Mouse (Mus musculus) midbrain, embryonic 13.5 days (tissue): Measurements from ENCODE around the gene F12. TPM values are rescaled to one million over a fixed set of nuclear protein-coding genes. Genes with fewer than 3 reads are reported as not detected.

Experiments
- ATAC-seq: fragments of 200-750 bp; cut with Nextera tagmentation; 2 replicates; pipeline ENCODE4 v1.8.0; 2017; ENCODE audit warnings: mild to moderate bottlenecking, moderate TSS enrichment, moderate library complexity
- H3K27ac ChIP-seq: fragments of 300-500 bp; sonication (generic); 2 replicates; pipeline ENCODE4 v1.5.1; 2015; ENCODE audit warnings: inconsistent platforms, mild to moderate bottlenecking, moderate library complexity
- H3K27me3 ChIP-seq: fragments of 300-500 bp; sonication (generic); 2 replicates; pipeline ENCODE4 v1.6.1; 2015; ENCODE audit warnings: mild to moderate bottlenecking, inconsistent platforms
- H3K36me3 ChIP-seq: fragments of 300-500 bp; sonication (generic); 2 replicates; pipeline ENCODE4 v1.6.1; 2015; ENCODE audit warnings: mild to moderate bottlenecking, inconsistent platforms
- H3K4me1 ChIP-seq: fragments of 300-500 bp; sonication (generic); replicated peaks from 2 replicates; pipeline ENCODE4 v1.6.1; 2015; ENCODE audit warnings: inconsistent platforms
- H3K4me2 ChIP-seq: fragments of 300-500 bp; sonication (generic); replicated peaks from 2 replicates; pipeline ENCODE4 v1.6.1; 2015; ENCODE audit warnings: moderate library complexity, mild to moderate bottlenecking, inconsistent platforms
- H3K4me3 ChIP-seq: fragments of 300-500 bp; sonication (generic); replicated peaks from 2 replicates; pipeline ENCODE4 v1.5.1; 2015; ENCODE audit warnings: mild to moderate bottlenecking, inconsistent platforms
- H3K9ac ChIP-seq: fragments of 300-500 bp; sonication (generic); replicated peaks from 2 replicates; pipeline ENCODE4 v1.6.1; 2015; ENCODE audit warnings: mild to moderate bottlenecking, inconsistent platforms
- H3K9me3 ChIP-seq: fragments of 300-500 bp; sonication (generic); 2 replicates; pipeline ENCODE4 v1.6.1; 2016; ENCODE audit warnings: mild to moderate bottlenecking, inconsistent platforms
- WGBS: fragments of 180-500 bp; shearing (Covaris S2); methylation state at CpG from one replicate; pipeline ENCODE4 v1.1.7; 2015; 5-methylcytosine and 5-hydroxymethylcytosine counted together
- microRNA-seq: library from miRNA; unstranded; fragments of <30 nt; microRNA quantifications from one replicate; pipeline ENCODE4, GENCODE M21; 2016
- polyA plus RNA-seq: library from polyadenylated mRNA; unstranded; fragments of >200 nt; fragmentation: Nextera tagmentation; extraction: Ambion mirVana; gene quantifications from 2 replicates; pipeline ENCODE4 v1.2.1, GENCODE M21; 2015

F12 gene
- polyA plus RNA-seq, 1 experiment from 2014 or later = not detected

DNA sequence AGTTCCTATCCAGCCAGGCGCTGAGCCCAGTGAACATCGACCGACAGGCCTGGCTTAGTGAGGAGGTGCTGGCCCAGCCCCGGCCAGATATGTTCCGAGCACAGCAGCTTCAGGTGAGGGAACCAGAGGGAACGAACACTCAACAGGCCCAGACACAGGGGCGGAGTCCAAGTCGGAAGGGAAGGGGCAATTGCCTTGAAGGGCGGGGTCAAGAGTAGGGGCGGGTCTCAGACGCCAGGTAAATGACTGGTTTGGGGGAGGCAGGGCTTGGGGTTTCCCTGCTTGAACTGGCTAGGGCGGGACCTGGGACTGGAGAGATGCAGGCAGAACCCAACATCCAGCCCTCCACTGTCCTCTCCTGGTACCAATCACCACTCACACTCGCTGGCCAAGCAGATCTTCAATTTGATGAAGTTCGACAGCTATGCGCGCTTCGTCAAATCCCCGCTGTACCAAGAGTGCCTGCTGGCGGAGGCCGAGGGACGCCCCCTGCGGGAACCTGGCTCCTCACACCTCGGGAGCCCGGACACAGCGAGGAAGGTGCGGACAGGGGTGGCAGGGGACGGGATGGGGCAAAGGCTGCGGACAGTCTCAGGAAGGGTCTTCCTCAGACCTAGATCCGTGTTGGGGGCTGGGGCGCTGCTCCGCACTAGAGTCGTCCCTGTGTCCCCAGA lies 47.5 kb downstream of the F12 start:
- no peak for ATAC-seq
- H3K27me3 ChIP-seq = peaks cover 83% of the 10 kb centered on the region
- no peak overlapping the region for H3K4me3 ChIP-seq
- peaks cover 3% of the 10 kb centered on the region; the same call in 1 of the 2 replicates for H3K4me1 ChIP-seq
- H3K27ac ChIP-seq = no peak overlapping the region
- no peaks in the 10 kb centered on the region for H3K9me3 ChIP-seq
- H3K4me2 ChIP-seq = 0 out of 2 replicates have a peak overlapping the region, but pooled peaks have one; percentile 5
- no peak overlapping the region for H3K9ac ChIP-seq
- 5% methylated on average over 32 of the region's 32 CpGs for WGBS
- H3K36me3 ChIP-seq = no peaks in the 10 kb centered on the region

DNA sequence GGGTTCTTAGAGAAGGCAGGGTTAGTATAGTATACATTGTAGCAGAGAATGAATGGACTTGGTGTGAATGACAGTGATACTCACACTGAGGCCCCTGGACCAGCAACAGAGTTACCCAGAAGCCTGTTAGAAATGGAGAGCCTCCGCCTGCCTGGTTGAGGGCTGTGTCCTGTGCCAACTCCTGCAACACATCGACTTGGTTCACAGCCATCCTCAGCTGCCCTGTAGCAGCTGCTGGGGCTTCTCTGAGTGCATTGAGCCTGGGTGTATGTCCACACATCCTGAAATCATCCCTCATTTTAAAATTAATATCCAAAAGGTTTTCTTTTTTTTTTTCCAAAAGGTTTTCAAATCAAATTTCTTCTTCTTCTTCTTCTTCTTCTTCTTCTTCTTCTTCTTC lies 50.7 kb downstream of the F12 start:
- Histone ChIP-seq H3K9ac (no peak overlapping the region), H3K36me3 (no peaks in the 10 kb centered on the region), H3K4me1 (peaks cover 3% of the 10 kb centered on the region; the same call in 1 of the 2 replicates), H3K27ac (no peak overlapping the region), H3K9me3 (no peaks in the 10 kb centered on the region), H3K4me2 (no peak overlapping the region), H3K27me3 (peaks cover 68% of the 10 kb centered on the region), H3K4me3 (no peak overlapping the region)
- no peak for ATAC-seq
- 82% methylated on average over 2 of the region's 2 CpGs for WGBS

DNA sequence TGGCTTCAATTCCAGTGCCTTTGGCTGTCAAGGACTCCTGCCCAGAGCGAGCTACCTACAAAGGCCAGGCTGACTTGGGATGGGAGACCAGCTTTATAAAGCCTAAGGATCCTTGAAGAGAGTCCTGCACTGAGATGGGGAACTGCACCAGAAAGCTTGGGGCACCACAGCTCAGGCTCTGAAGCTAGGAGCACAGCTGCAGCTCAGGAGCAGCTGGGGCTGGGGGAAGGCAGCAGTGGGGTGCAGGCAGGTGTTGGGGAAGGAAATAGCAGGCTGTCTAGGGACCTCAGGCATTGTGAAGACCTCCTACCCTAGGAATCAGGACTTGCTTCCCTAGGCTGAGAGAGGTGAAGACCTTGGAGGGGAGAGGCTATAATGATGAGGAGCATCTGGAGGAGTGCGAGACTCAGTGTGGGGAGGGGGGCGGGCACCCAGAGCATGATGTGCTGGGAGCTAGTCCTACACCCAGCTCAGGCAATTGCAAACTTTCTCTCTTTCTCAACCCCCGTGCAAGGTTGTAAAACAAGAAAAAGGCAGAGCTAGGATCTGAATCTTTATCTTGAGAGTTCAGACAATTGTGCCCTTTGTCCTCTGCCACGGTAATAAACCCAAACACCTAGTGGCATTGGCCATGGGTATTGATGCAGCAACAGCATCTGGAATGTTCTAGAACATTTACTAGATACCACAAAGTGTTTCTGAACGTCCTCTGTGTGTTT lies 52.2 kb downstream of the F12 start:
- Histone ChIP-seq H3K9ac (no peak overlapping the region), H3K4me1 (peaks cover 3% of the 10 kb centered on the region; the same call in 1 of the 2 replicates), H3K27me3 (peaks cover 63% of the 10 kb centered on the region), H3K4me3 (no peak overlapping the region), H3K4me2 (no peak overlapping the region), H3K27ac (no peak overlapping the region), H3K9me3 (no peaks in the 10 kb centered on the region), H3K36me3 (no peaks in the 10 kb centered on the region)
- ATAC-seq = no peak
- 68% methylated on average over 6 of the region's 6 CpGs for WGBS

DNA sequence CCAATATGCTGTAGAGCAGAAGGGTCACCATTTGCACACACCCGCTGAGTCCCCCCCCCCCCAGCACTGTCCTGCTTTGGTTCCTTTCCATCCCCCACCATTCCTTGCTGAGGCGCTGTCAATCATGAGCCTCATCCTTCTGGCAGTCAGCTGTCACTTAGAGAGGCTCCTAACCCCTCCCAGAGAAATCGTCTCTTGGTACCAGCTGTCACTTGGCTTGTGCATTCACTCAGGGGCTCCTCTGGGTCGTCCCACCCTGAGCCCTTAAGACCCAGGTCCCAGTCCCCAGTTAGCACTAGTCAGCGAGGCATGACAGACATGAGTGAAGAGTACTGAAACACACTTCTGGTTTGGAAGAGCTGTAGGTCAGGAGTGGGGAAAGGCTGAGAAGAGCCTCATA lies 54.9 kb downstream of the F12 start:
- no peaks in the 10 kb centered on the region for H3K9me3 ChIP-seq
- H3K4me3 ChIP-seq = no peak overlapping the region
- no peak overlapping the region for H3K4me2 ChIP-seq
- 56% methylated on average over 5 of the region's 5 CpGs for WGBS
- peaks cover 51% of the 10 kb centered on the region for H3K27me3 ChIP-seq
- no peak overlapping the region for H3K9ac ChIP-seq
- H3K4me1 ChIP-seq = no peaks in the 10 kb centered on the region
- no peak overlapping the region for H3K27ac ChIP-seq
- ATAC-seq = no peak
- H3K36me3 ChIP-seq = no peaks in the 10 kb centered on the region

DNA sequence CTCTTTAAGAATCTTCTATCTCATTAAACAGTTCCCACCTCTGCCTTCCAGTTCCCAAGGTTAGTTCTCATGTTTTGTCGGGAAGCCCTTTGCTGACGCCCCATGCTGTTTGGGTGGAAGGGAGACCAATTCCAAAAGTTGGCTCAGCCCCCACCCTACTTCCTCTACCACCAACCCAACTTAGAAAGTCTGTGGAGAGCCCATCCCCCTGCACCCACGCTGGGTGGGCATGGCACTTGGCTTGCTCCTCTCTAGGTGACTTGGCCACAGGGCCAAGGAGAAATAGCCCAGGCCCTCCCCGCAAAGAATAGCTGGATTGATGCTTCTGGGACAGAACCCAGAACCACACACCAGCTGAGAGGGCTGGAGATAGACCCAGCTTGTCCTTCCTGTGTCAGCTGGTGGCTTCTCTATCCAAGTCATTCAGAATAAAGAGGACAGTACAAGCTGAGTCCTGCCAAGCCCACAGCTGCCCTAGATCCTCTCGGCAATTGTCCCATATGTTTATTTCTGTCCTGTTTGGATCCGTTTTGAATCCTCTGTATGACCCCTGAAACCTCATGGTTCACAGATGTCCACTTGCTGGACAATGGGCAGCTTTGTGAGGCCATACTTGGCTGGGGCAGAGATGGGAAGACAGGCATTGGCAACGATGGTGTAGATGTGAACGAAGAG lies 55.4 kb downstream of the F12 start:
- Histone ChIP-seq H3K27ac (no peak overlapping the region), H3K4me3 (no peak overlapping the region), H3K9ac (no peak overlapping the region), H3K27me3 (peaks cover 47% of the 10 kb centered on the region), H3K36me3 (no peaks in the 10 kb centered on the region), H3K4me1 (no peaks in the 10 kb centered on the region), H3K4me2 (no peak overlapping the region), H3K9me3 (no peaks in the 10 kb centered on the region)
- ATAC-seq = no peak
- 73% methylated on average over 8 of the region's 8 CpGs for WGBS

DNA sequence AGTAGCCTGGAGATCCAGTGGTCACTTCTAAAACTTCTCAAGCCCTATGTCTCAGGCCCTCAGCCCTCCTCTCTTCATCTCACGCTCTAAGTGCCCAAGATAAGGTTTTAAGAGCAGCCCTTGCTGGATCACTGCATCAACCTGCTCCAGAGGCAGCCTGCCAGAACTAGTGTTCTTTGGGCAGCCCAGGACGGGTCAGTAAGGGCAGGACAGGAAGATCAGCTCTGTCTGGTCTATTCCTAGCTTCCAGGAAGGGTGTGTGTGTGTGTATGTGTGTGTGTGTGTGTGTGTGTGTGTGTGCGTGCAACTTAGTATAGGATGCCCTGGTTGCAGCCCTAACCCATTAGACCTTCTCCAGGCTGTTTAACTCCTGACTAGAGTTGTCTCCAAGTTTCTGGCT lies 56.4 kb downstream of the F12 start:
- no peaks in the 10 kb centered on the region for H3K36me3 ChIP-seq
- no peak overlapping the region for H3K9ac ChIP-seq
- H3K4me3 ChIP-seq = no peak overlapping the region
- H3K9me3 ChIP-seq = no peaks in the 10 kb centered on the region
- H3K4me2 ChIP-seq = no peak overlapping the region
- ATAC-seq = no peak
- WGBS = 71% methylated on average over 3 of the region's 3 CpGs
- H3K4me1 ChIP-seq = no peaks in the 10 kb centered on the region
- H3K27ac ChIP-seq = no peak overlapping the region
- peaks cover 48% of the 10 kb centered on the region for H3K27me3 ChIP-seq

DNA sequence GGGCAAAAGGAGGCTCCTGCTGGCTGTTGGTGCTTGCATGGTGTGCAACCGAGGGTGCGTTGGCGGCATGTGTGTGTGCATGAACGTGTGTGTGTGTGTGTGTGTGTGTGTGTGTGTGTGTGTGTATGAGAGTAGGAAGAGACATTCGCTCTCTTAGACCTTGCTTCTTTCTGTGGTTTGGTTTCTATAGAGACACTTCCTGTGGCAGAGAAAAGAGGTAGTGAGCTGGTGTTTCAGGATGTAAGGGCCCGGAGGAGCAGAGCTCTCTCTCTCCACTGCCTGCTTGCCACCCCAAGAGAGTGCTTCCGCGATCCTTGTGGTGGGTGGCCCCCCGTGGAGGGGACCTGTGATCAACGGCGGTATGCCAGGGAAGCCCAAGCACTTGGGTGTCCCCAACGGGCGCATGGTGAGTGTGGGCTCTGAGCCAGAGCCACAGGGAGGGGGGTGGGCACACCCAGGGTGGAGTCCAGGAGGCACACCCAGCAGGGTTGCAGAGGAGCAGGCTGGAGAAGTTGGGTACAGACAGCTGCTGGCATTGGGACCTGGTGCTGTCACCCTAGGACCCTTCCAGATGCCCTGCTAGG lies 57.0 kb downstream of the F12 start, which contains the start of gene Rgs14:
Gene Rgs14, plus strand, starts transcription at position 202 of the 584 bp plus-strand sequence.
- ATAC-seq = no peak
- Histone ChIP-seq H3K36me3 (no peaks in the 10 kb centered on the region), H3K27me3 (peaks cover 50% of the 10 kb centered on the region), H3K4me3 (no peak within 1 kb of the TSS), H3K4me2 (no peak within 1 kb of the TSS), H3K4me1 (no peaks in the 10 kb centered on the region), H3K9ac (no peak within 1 kb of the TSS), H3K9me3 (no peaks in the 10 kb centered on the region), H3K27ac (no peak within 1 kb of the TSS)
- WGBS = 75% methylated on average over 13 of the region's 13 CpGs

DNA sequence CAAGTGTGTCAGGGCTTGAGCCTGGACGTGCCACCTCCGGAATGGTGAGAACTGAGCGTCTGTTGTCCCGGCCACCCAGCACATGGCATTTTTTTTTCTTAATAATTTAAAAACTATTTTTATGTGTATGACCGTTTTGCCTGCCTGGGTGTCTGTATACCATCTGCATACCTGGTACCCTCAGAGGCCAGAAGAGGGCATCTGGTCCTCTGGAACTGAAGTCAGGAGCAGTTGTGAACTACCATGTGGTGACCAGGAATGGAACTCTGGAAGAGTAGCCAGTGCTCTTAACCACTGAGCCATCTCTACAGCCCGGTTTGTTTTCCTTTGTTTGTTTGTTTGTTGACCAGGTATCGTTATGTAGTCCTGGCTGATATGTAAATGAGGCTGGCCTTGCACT lies 58.2 kb downstream of the F12 start:
- Histone ChIP-seq H3K27ac (no peak overlapping the region), H3K4me3 (no peak overlapping the region), H3K9ac (no peak overlapping the region), H3K36me3 (no peaks in the 10 kb centered on the region), H3K27me3 (peaks cover 38% of the 10 kb centered on the region), H3K4me1 (no peaks in the 10 kb centered on the region), H3K4me2 (no peak overlapping the region), H3K9me3 (no peaks in the 10 kb centered on the region)
- no peak for ATAC-seq
- WGBS = 85% methylated on average over 7 of the region's 7 CpGs

Small RNAs within 50 kb of the gene (microRNA-seq; reads per million reads assigned to microRNA genes)
- not detected for gene Mir6943

Other genes with a start within 250 kb of the F12 start
- 75.1 and 81.5 TPM in 2 replicates for gene Nsd1, start 217.0 kb downstream of the F12 start, polyA plus RNA-seq
- 308 and 310 TPM in 2 replicates for gene Prelid1, start 106.3 kb downstream of the F12 start, polyA plus RNA-seq
- gene Rab24, start 104.8 kb downstream of the F12 start, polyA plus RNA-seq = 99.5 and 108 TPM in 2 replicates
- gene Mxd3, start 97.0 kb downstream of the F12 start, polyA plus RNA-seq = 18.4 and 19.9 TPM in 2 replicates
- 61.6 and 62.6 TPM in 2 replicates for gene Lman2, start 64.0 kb downstream of the F12 start, polyA plus RNA-seq
- 0.14 and 0.39 TPM in 2 replicates for gene Rgs14, start 57.1 kb downstream of the F12 start, polyA plus RNA-seq
- gene Slc34a1, start 28.6 kb downstream of the F12 start, polyA plus RNA-seq = not detected in 2 replicates
- gene Pfn3, start 11.6 kb downstream of the F12 start, polyA plus RNA-seq = not detected in 2 replicates
- 26.8 and 35.7 TPM in 2 replicates for gene Grk6, start 18.3 kb upstream of the F12 start, polyA plus RNA-seq
- gene Prr7, start 37.5 kb upstream of the F12 start, polyA plus RNA-seq = 2.3 and 2.8 TPM in 2 replicates
- 655 and 674 TPM in 2 replicates for gene Dbn1, start 61.3 kb upstream of the F12 start, polyA plus RNA-seq
- gene Pdlim7, start 86.9 kb upstream of the F12 start, polyA plus RNA-seq = 145 and 159 TPM in 2 replicates
- gene Dok3, start 102.5 kb upstream of the F12 start, polyA plus RNA-seq = 4.3 and 4.7 TPM in 2 replicates
- 60.2 and 66.6 TPM in 2 replicates for gene Ddx41, start 109.9 kb upstream of the F12 start, polyA plus RNA-seq
- 64.9 and 72.3 TPM in 2 replicates for gene Fam193b, start 144.3 kb upstream of the F12 start, polyA plus RNA-seq
- 103 and 125 TPM in 2 replicates for gene Tmed9, start 146.9 kb upstream of the F12 start, polyA plus RNA-seq
- 45.5 and 47.4 TPM in 2 replicates for gene B4galt7, start 173.1 kb upstream of the F12 start, polyA plus RNA-seq
- gene Caml, start 196.2 kb upstream of the F12 start, polyA plus RNA-seq = 92.3 and 97.5 TPM in 2 replicates
- 31.3 and 33.5 TPM in 2 replicates for gene Ddx46, start 208.2 kb upstream of the F12 start, polyA plus RNA-seq